ENCODE assay signal across 12 mouse cellular contexts in genomic region chr19:4261038-4261698, GRCm38 (mm10). TPM values are rescaled to one million over a fixed set of nuclear protein-coding genes. Genes with fewer than 3 reads are reported as not detected.
DNase-seq lines count a peak whose midpoint lies in the region; ATAC-seq and TF ChIP-seq lines count a peak whose summit lies in the region.
"Had no signal": no experiment of that assay in that cellular context is flagged by ENCODE, and none has a peak within 500 bp of the region (broad histone marks: within the 10 kb centered on the region; RNA-seq: fewer than 3 reads in every experiment).

No protein-coding gene starts in this region.

- peaks cover 2% of the 10 kb centered on the region; the same call in 1 of the 2 replicates for H3K4me1 ChIP-seq in embryonic facial prominence, embryonic 11.5 days (ENCODE audit: control insufficient read depth, insufficient read depth, low read length)
- H3K4me1 ChIP-seq in embryonic facial prominence, embryonic 10.5 days: peaks cover 19% of the 10 kb centered on the region
- no peaks in the 10 kb centered on the region for H3K4me1 ChIP-seq in midbrain, embryonic 14.5 days (ENCODE audit: control insufficient read depth, insufficient read depth, low read length)
- H3K4me1 ChIP-seq in midbrain, embryonic 10.5 days: peaks cover 13% of the 10 kb centered on the region
- H3K4me1 ChIP-seq in liver, embryonic 12.5 days: peaks cover 20% of the 10 kb centered on the region
- H3K4me1 ChIP-seq in stomach, postnatal 0 days (replicated peaks; ENCODE audit: control insufficient read depth, insufficient read depth): 0 out of 2 replicates have a peak, but pooled peaks cover 6% of the 10 kb centered on the region

- no peak for ATAC-seq in embryonic facial prominence, embryonic 11.5 days (replicated peaks; ENCODE audit: insufficient number of reproducible peaks, low FRiP score, low TSS enrichment, low read depth)
- no peak for ATAC-seq in midbrain, embryonic 14.5 days (ENCODE audit: low FRiP score, low TSS enrichment)
- ATAC-seq in liver, embryonic 12.5 days: 0 out of 2 replicates have a peak, but pooled peaks have one; percentile 30
- ATAC-seq in stomach, postnatal 0 days (ENCODE audit: low FRiP score, low TSS enrichment): peak; percentile 30; the same call in 1 of the 2 replicates

- peak; percentile 36 for DNase-seq in embryonic facial prominence, embryonic 11.5 days (ENCODE audit: low spot score)
- DNase-seq in embryonic facial prominence, embryonic 10.5 days (ENCODE audit: low spot score): no peak
- peak; percentile 24 for DNase-seq in midbrain, embryonic 14.5 days
- no peak for DNase-seq in midbrain, embryonic 10.5 days (ENCODE audit: low spot score)
- peak; percentile 57 for DNase-seq in stomach, postnatal 0 days (ENCODE audit: low spot score)
- no peak for DNase-seq in right cerebral cortex, adult 18-20 months
- DNase-seq in kidney, postnatal 14 days: no peak
- DNase-seq: gastrocnemius, postnatal 36 days; spleen, adult 18-20 months had no signal

- peak; percentile 60 for TF ChIP-seq CTCF in stomach, postnatal 0 days (IDR thresholded peaks at IDR 0.05; ENCODE audit: low read depth)

- no peaks in the 10 kb centered on the region for H3K9me3 ChIP-seq in embryonic facial prominence, embryonic 11.5 days (replicated peaks; ENCODE audit: control insufficient read depth, low read length)
- H3K9me3 ChIP-seq in embryonic facial prominence, embryonic 10.5 days: no peaks in the 10 kb centered on the region
- no peaks in the 10 kb centered on the region for H3K9me3 ChIP-seq in midbrain, embryonic 14.5 days (ENCODE audit: control insufficient read depth, low read length)
- no peaks in the 10 kb centered on the region for H3K9me3 ChIP-seq in midbrain, embryonic 10.5 days (replicated peaks)
- H3K9me3 ChIP-seq in liver, embryonic 12.5 days (replicated peaks): no peaks in the 10 kb centered on the region
- no peaks in the 10 kb centered on the region for H3K9me3 ChIP-seq in stomach, postnatal 0 days (ENCODE audit: control insufficient read depth, low read length)

- 59% methylated on average over 8 of the region's 8 CpGs for WGBS in embryonic facial prominence, embryonic 11.5 days
- WGBS in embryonic facial prominence, embryonic 10.5 days: 54% methylated on average over 8 of the region's 8 CpGs
- 56% methylated on average over 8 of the region's 8 CpGs for WGBS in midbrain, embryonic 14.5 days
- WGBS in midbrain, embryonic 10.5 days: 63% methylated on average over 8 of the region's 8 CpGs
- 50% methylated on average over 8 of the region's 8 CpGs for WGBS in liver, embryonic 12.5 days (ENCODE audit: insufficient replicate concordance)
- 39% methylated on average over 8 of the region's 8 CpGs for WGBS in stomach, postnatal 0 days

- no peaks in the 10 kb centered on the region for H3K27me3 ChIP-seq in embryonic facial prominence, embryonic 11.5 days (ENCODE audit: control insufficient read depth, insufficient read depth, low read length)
- H3K27me3 ChIP-seq in embryonic facial prominence, embryonic 10.5 days (replicated peaks; ENCODE audit: low read depth, poor library complexity, severe bottlenecking): peaks cover 28% of the 10 kb centered on the region; the same call in 1 of the 2 replicates
- no peaks in the 10 kb centered on the region for H3K27me3 ChIP-seq in midbrain, embryonic 14.5 days (ENCODE audit: control insufficient read depth, insufficient read depth, low read length)
- peaks cover 8% of the 10 kb centered on the region; the same call in 1 of the 2 replicates for H3K27me3 ChIP-seq in midbrain, embryonic 10.5 days (ENCODE audit: low read depth, poor library complexity, severe bottlenecking)
- peaks cover 9% of the 10 kb centered on the region; the same call in 1 of the 2 replicates for H3K27me3 ChIP-seq in liver, embryonic 12.5 days (replicated peaks)
- H3K27me3 ChIP-seq in stomach, postnatal 0 days (ENCODE audit: control insufficient read depth, insufficient read depth, low read length): no peaks in the 10 kb centered on the region

- TF ChIP-seq EP300 in stomach, postnatal 0 days (optimal IDR thresholded peaks at IDR 0.05): no peak

- H3K9ac ChIP-seq in embryonic facial prominence, embryonic 11.5 days (replicated peaks; ENCODE audit: low read length): no peak overlapping the region
- no peak overlapping the region for H3K9ac ChIP-seq in midbrain, embryonic 14.5 days (replicated peaks; ENCODE audit: low read length)
- no peak overlapping the region for H3K9ac ChIP-seq in liver, embryonic 12.5 days
- H3K9ac ChIP-seq in stomach, postnatal 0 days (ENCODE audit: low read length): no peak overlapping the region

- H3K4me3 ChIP-seq in embryonic facial prominence, embryonic 11.5 days (ENCODE audit: low read depth, low read length): no peak overlapping the region
- no peak overlapping the region for H3K4me3 ChIP-seq in embryonic facial prominence, embryonic 10.5 days
- no peak overlapping the region for H3K4me3 ChIP-seq in midbrain, embryonic 14.5 days (replicated peaks; ENCODE audit: low read depth, low read length)
- H3K4me3 ChIP-seq in midbrain, embryonic 10.5 days: no peak overlapping the region
- H3K4me3 ChIP-seq in liver, embryonic 12.5 days: no peak overlapping the region
- H3K4me3 ChIP-seq in stomach, postnatal 0 days (ENCODE audit: low read depth, low read length): no peak overlapping the region

- no peaks in the 10 kb centered on the region for H3K36me3 ChIP-seq in embryonic facial prominence, embryonic 11.5 days (replicated peaks; ENCODE audit: control insufficient read depth, insufficient read depth, low read depth, low read length)
- H3K36me3 ChIP-seq in embryonic facial prominence, embryonic 10.5 days (replicated peaks): no peaks in the 10 kb centered on the region
- H3K36me3 ChIP-seq in midbrain, embryonic 14.5 days (ENCODE audit: control insufficient read depth, insufficient read depth, low read length): no peaks in the 10 kb centered on the region
- H3K36me3 ChIP-seq in midbrain, embryonic 10.5 days: no peaks in the 10 kb centered on the region
- H3K36me3 ChIP-seq in liver, embryonic 12.5 days: no peaks in the 10 kb centered on the region
- H3K36me3 ChIP-seq in stomach, postnatal 0 days (ENCODE audit: control insufficient read depth, insufficient read depth, low read length): 0 out of 2 replicates have a peak, but pooled peaks cover 3% of the 10 kb centered on the region

- H3K27ac ChIP-seq in embryonic facial prominence, embryonic 11.5 days (replicated peaks; ENCODE audit: low read depth, low read length): no peak overlapping the region
- no peak overlapping the region for H3K27ac ChIP-seq in embryonic facial prominence, embryonic 10.5 days (replicated peaks)
- H3K27ac ChIP-seq in midbrain, embryonic 14.5 days (replicated peaks; ENCODE audit: low read depth, low read length): no peak overlapping the region
- H3K27ac ChIP-seq in midbrain, embryonic 10.5 days (replicated peaks): no peak overlapping the region
- no peak overlapping the region for H3K27ac ChIP-seq in liver, embryonic 12.5 days
- no peak overlapping the region; the same call in 1 of the 2 replicates for H3K27ac ChIP-seq in stomach, postnatal 0 days (replicated peaks)

- H3K4me2 ChIP-seq in embryonic facial prominence, embryonic 11.5 days (ENCODE audit: low read depth, low read length): no peak overlapping the region
- no peak overlapping the region for H3K4me2 ChIP-seq in midbrain, embryonic 14.5 days (ENCODE audit: low read length)
- H3K4me2 ChIP-seq in liver, embryonic 12.5 days: no peak overlapping the region
- H3K4me2 ChIP-seq in stomach, postnatal 0 days (replicated peaks; ENCODE audit: low read depth): no peak overlapping the region

RNA-seq across cellular contexts. Expression of gene Ssh3, which starts 7.8 kb away (rescaled TPM):
- polyA plus RNA-seq in embryonic facial prominence, embryonic 11.5 days (2014; fragmentation: Nextera tagmentation; extraction: Ambion mirVana): 2.7 and 4.8 TPM in 2 replicates
- polyA plus RNA-seq in embryonic facial prominence, embryonic 10.5 days (2016; fragmentation: Nextera tagmentation; extraction: Ambion mirVana): 4.2 and 4.5 TPM in 2 replicates
- 8.8 and 12.8 TPM in 2 replicates for polyA plus RNA-seq in midbrain, embryonic 14.5 days (2014; fragmentation: Nextera tagmentation; extraction: Ambion mirVana)
- 3.2 and 3.6 TPM in 2 replicates for polyA plus RNA-seq in midbrain, embryonic 10.5 days (2016; fragmentation: Nextera tagmentation; extraction: Ambion mirVana)
- polyA plus RNA-seq in liver, embryonic 12.5 days (2016; fragmentation: Nextera tagmentation; extraction: Ambion mirVana): 2.2 and 2.6 TPM in 2 replicates
- polyA plus RNA-seq in stomach, postnatal 0 days (2015; fragmentation: Nextera tagmentation; extraction: Ambion mirVana): 36.9 and 41.0 TPM in 2 replicates

RNA-seq across cellular contexts. Expression of gene Ankrd13d, which starts 21.8 kb away (rescaled TPM):
- polyA plus RNA-seq in embryonic facial prominence, embryonic 11.5 days (2014; fragmentation: Nextera tagmentation; extraction: Ambion mirVana): 5.6 and 6.4 TPM in 2 replicates
- polyA plus RNA-seq in embryonic facial prominence, embryonic 10.5 days (2016; fragmentation: Nextera tagmentation; extraction: Ambion mirVana): 6.3 and 7.6 TPM in 2 replicates
- 34.5 and 39.3 TPM in 2 replicates for polyA plus RNA-seq in midbrain, embryonic 14.5 days (2014; fragmentation: Nextera tagmentation; extraction: Ambion mirVana)
- 11.7 and 12.6 TPM in 2 replicates for polyA plus RNA-seq in midbrain, embryonic 10.5 days (2016; fragmentation: Nextera tagmentation; extraction: Ambion mirVana)
- 0.99 and 1.4 TPM in 2 replicates for polyA plus RNA-seq in liver, embryonic 12.5 days (2016; fragmentation: Nextera tagmentation; extraction: Ambion mirVana)
- 5.0 and 5.2 TPM in 2 replicates for polyA plus RNA-seq in stomach, postnatal 0 days (2015; fragmentation: Nextera tagmentation; extraction: Ambion mirVana)

RNA-seq across cellular contexts. Expression of gene Pold4, which starts 29.5 kb away (rescaled TPM):
- 12.7 and 13.0 TPM in 2 replicates for polyA plus RNA-seq in embryonic facial prominence, embryonic 11.5 days (2014; fragmentation: Nextera tagmentation; extraction: Ambion mirVana)
- 13.7 and 15.1 TPM in 2 replicates for polyA plus RNA-seq in embryonic facial prominence, embryonic 10.5 days (2016; fragmentation: Nextera tagmentation; extraction: Ambion mirVana)
- polyA plus RNA-seq in midbrain, embryonic 14.5 days (2014; fragmentation: Nextera tagmentation; extraction: Ambion mirVana): 18.5 and 19.1 TPM in 2 replicates
- 12.2 and 15.6 TPM in 2 replicates for polyA plus RNA-seq in midbrain, embryonic 10.5 days (2016; fragmentation: Nextera tagmentation; extraction: Ambion mirVana)
- 12.8 and 13.2 TPM in 2 replicates for polyA plus RNA-seq in liver, embryonic 12.5 days (2016; fragmentation: Nextera tagmentation; extraction: Ambion mirVana)
- polyA plus RNA-seq in stomach, postnatal 0 days (2015; fragmentation: Nextera tagmentation; extraction: Ambion mirVana): 42.8 and 45.0 TPM in 2 replicates

RNA-seq across cellular contexts. Expression of gene Grk2, which starts 44.9 kb away (rescaled TPM):
- 13.5 and 18.9 TPM in 2 replicates for polyA plus RNA-seq in embryonic facial prominence, embryonic 11.5 days (2014; fragmentation: Nextera tagmentation; extraction: Ambion mirVana)
- polyA plus RNA-seq in embryonic facial prominence, embryonic 10.5 days (2016; fragmentation: Nextera tagmentation; extraction: Ambion mirVana): 12.5 and 14.8 TPM in 2 replicates
- polyA plus RNA-seq in midbrain, embryonic 14.5 days (2014; fragmentation: Nextera tagmentation; extraction: Ambion mirVana): 29.0 and 30.0 TPM in 2 replicates
- 12.2 and 14.2 TPM in 2 replicates for polyA plus RNA-seq in midbrain, embryonic 10.5 days (2016; fragmentation: Nextera tagmentation; extraction: Ambion mirVana)
- polyA plus RNA-seq in liver, embryonic 12.5 days (2016; fragmentation: Nextera tagmentation; extraction: Ambion mirVana): 15.7 and 17.9 TPM in 2 replicates
- 19.3 and 25.5 TPM in 2 replicates for polyA plus RNA-seq in stomach, postnatal 0 days (2015; fragmentation: Nextera tagmentation; extraction: Ambion mirVana)

RNA-seq across cellular contexts. Expression of gene AC109138.7, which starts 47.0 kb away (rescaled TPM):
- polyA plus RNA-seq in embryonic facial prominence, embryonic 11.5 days (2014; fragmentation: Nextera tagmentation; extraction: Ambion mirVana): not detected in 2 replicates
- polyA plus RNA-seq in embryonic facial prominence, embryonic 10.5 days (2016; fragmentation: Nextera tagmentation; extraction: Ambion mirVana): not detected in 2 replicates
- polyA plus RNA-seq in midbrain, embryonic 14.5 days (2014; fragmentation: Nextera tagmentation; extraction: Ambion mirVana): not detected in 2 replicates
- not detected in 2 replicates for polyA plus RNA-seq in midbrain, embryonic 10.5 days (2016; fragmentation: Nextera tagmentation; extraction: Ambion mirVana)
- not detected in 2 replicates for polyA plus RNA-seq in liver, embryonic 12.5 days (2016; fragmentation: Nextera tagmentation; extraction: Ambion mirVana)
- not detected in 2 replicates for polyA plus RNA-seq in stomach, postnatal 0 days (2015; fragmentation: Nextera tagmentation; extraction: Ambion mirVana)
- polyA plus RNA-seq: embryonic facial prominence, embryonic 14.5 days; kidney, embryonic 14.5 days had no signal

Comparison
In these comparisons a context has a peak if more than half of its experiments do, and no peak if none do; other contexts are left out.
1. DNase-seq: peak in embryonic facial prominence, embryonic 11.5 days (single experiment), midbrain, embryonic 14.5 days (single experiment) and stomach, postnatal 0 days (single experiment); none in embryonic facial prominence, embryonic 10.5 days (single experiment), midbrain, embryonic 10.5 days (single experiment), right cerebral cortex, adult 18-20 months (single experiment) and kidney, postnatal 14 days (single experiment).
2. ATAC-seq: peak in liver, embryonic 12.5 days (single experiment) and stomach, postnatal 0 days (single experiment); none in embryonic facial prominence, embryonic 11.5 days (single experiment) and midbrain, embryonic 14.5 days (single experiment).